Mouse (Mus musculus): ENCODE results near the gene Elovl6. TPM values are rescaled to one million over a fixed set of nuclear protein-coding genes. Genes with fewer than 3 reads are reported as not detected.

The Elovl6 gene
- total and polyA plus RNA-seq, 3 experiments: 15.0 to 17.2 TPM; not detected in 1

- DNase-seq (ENCODE audit: low read depth, low spot score): no peak
- H3K36me3 ChIP-seq (ENCODE audit: control insufficient read depth in 1 of 2, insufficient read depth in 2 of 2, low read length in 2 of 2): no peaks in the 10 kb centered on the region
- no peak overlapping the region for H3K4me3 ChIP-seq (ENCODE audit: control insufficient read depth in 1 of 2, insufficient read depth in 1 of 2, low read depth in 2 of 2, low read length in 2 of 2)
Observed at GRCm38 (mm10) chr3:129503781-129504180, 28.4 kb upstream of the Elovl6 start.

DNA sequence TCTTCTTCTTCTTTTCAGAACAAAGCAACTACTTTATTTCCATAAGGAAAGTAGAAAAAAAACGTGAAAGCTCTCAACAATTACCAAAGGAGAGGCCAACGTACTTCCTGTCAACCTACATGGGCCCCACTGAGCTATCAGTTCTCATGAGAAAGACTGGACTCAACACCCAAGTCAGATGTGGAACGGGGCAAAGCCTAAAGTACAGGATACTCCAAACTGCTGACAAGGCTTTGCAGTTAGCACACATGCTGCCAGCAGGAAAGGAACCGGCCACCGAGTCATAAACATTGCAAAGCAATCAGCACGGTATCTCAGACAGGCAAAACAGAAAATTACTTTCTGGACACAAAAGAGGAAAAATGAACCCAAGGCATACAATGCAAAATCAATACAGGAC, 27.2 kb upstream of the Elovl6 start:
- no peak overlapping the region for H3K27ac ChIP-seq (ENCODE audit: control insufficient read depth, low read depth, low read length)
- H3K4me3 ChIP-seq (ENCODE audit: control insufficient read depth in 1 of 2, insufficient read depth in 1 of 2, low read depth in 2 of 2, low read length in 2 of 2): no peak overlapping the region
- H3K9me3 ChIP-seq (replicated peaks; ENCODE audit: insufficient read depth, low read length): no peaks in the 10 kb centered on the region
- H3K9ac ChIP-seq (ENCODE audit: control insufficient read depth, low read depth, low read length, poor library complexity, severe bottlenecking): no peak overlapping the region
- TF ChIP-seq SIN3A (IDR thresholded peaks at IDR 0.05; ENCODE audit: low read length) (no peak), TBP (IDR thresholded peaks at IDR 0.05; ENCODE audit: low read depth, low read length) (no peak), ZKSCAN1 (IDR thresholded peaks at IDR 0.05; ENCODE audit: low read depth, low read length) (no peak), USF1 (IDR thresholded peaks at IDR 0.05; ENCODE audit: low read depth, low read length) (no peak), E2F4 (IDR thresholded peaks at IDR 0.05; ENCODE audit: borderline replicate concordance, low read depth, low read length) (no peak), CHD2 (IDR thresholded peaks at IDR 0.05; ENCODE audit: low read length) (no peak), JUND (IDR thresholded peaks at IDR 0.05; ENCODE audit: low read depth, low read length) (no peak), SMC3 (IDR thresholded peaks at IDR 0.05; ENCODE audit: low read depth, low read length) (no peak), KAT2A (conservative IDR thresholded peaks at IDR 0.05; ENCODE audit: low read depth, low read length) (no peak), MXI1 (IDR thresholded peaks at IDR 0.05; ENCODE audit: low read depth, low read length) (no peak), POLR2AphosphoS2 (IDR thresholded peaks at IDR 0.05; ENCODE audit: low read length) (no peak), POLR2A (IDR thresholded peaks at IDR 0.05; ENCODE audit: control insufficient read depth in 1 of 2, insufficient read depth in 1 of 2, low read depth in 1 of 2, low read length in 2 of 2, poor library complexity in 1 of 2) (no peak), GABPA (IDR thresholded peaks at IDR 0.05; ENCODE audit: low read depth, low read length) (no peak), MAZ (IDR thresholded peaks at IDR 0.05; ENCODE audit: low read depth, low read length) (no peak), GATA1 (IDR thresholded peaks at IDR 0.05; ENCODE audit: low read depth, low read length) (no peak), BHLHE40 (IDR thresholded peaks at IDR 0.05; ENCODE audit: borderline replicate concordance, low read depth, low read length) (no peak), TAL1 (IDR thresholded peaks at IDR 0.05; ENCODE audit: low read length) (no peak)
- H3K27me3 ChIP-seq (ENCODE audit: control insufficient read depth in 1 of 2, insufficient read depth in 2 of 2, low read length in 2 of 2): 0 out of 4 replicates have a peak, but pooled peaks cover 0 to 2% of the 10 kb centered on the region in 2 experiments
- H3K79me2 ChIP-seq (ENCODE audit: control insufficient read depth, insufficient read depth, low read length, poor library complexity): no peaks in the 10 kb centered on the region
- no peaks in the 10 kb centered on the region for H3K4me1 ChIP-seq (ENCODE audit: control insufficient read depth in 1 of 2, insufficient read depth in 2 of 2, low read length in 2 of 2)
- H3K36me3 ChIP-seq (ENCODE audit: control insufficient read depth in 1 of 2, insufficient read depth in 2 of 2, low read length in 2 of 2): no peaks in the 10 kb centered on the region
- no peak for DNase-seq (ENCODE audit: low read depth, low spot score)

More at GRCm38 (mm10) chr3:129503781-129504180, 28.4 kb upstream of the Elovl6 start:
- Histone ChIP-seq H3K9me3 (replicated peaks; ENCODE audit: insufficient read depth, low read length) (no peaks in the 10 kb centered on the region), H3K79me2 (ENCODE audit: control insufficient read depth, insufficient read depth, low read length, poor library complexity) (no peaks in the 10 kb centered on the region), H3K9ac (ENCODE audit: control insufficient read depth, low read depth, low read length, poor library complexity, severe bottlenecking) (no peak overlapping the region), H3K27me3 (ENCODE audit: control insufficient read depth in 1 of 2, insufficient read depth in 2 of 2, low read length in 2 of 2) (no peaks in the 10 kb centered on the region), H3K4me1 (ENCODE audit: control insufficient read depth in 1 of 2, insufficient read depth in 2 of 2, low read length in 2 of 2) (no peaks in the 10 kb centered on the region), H3K27ac (ENCODE audit: control insufficient read depth, low read depth, low read length) (no peak overlapping the region)
- TF ChIP-seq MXI1 (IDR thresholded peaks at IDR 0.05; ENCODE audit: low read depth, low read length) (no peak), MAZ (IDR thresholded peaks at IDR 0.05; ENCODE audit: low read depth, low read length) (no peak), MYB (IDR thresholded peaks at IDR 0.05; ENCODE audit: low read depth, low read length) (no peak), ZMIZ1 (IDR thresholded peaks at IDR 0.05; ENCODE audit: low read depth, low read length) (no peak), CHD1 (IDR thresholded peaks at IDR 0.05; ENCODE audit: low read depth, low read length) (no peak), ZNF384 (IDR thresholded peaks at IDR 0.05; ENCODE audit: low read depth, low read length) (no peak), CHD2 (IDR thresholded peaks at IDR 0.05; ENCODE audit: low read length) (no peak), BHLHE40 (IDR thresholded peaks at IDR 0.05; ENCODE audit: borderline replicate concordance, low read depth, low read length) (no peak), POLR2AphosphoS5 (IDR thresholded peaks at IDR 0.05; ENCODE audit: borderline replicate concordance, low read depth, low read length) (no peak), MAFK (IDR thresholded peaks at IDR 0.05; ENCODE audit: borderline replicate concordance, low read depth, low read length) (no peak)

All from MEL (cell line).